Mouse (Mus musculus): ENCODE results near the gene Rab40c.

GRCm38 (mm10) chr17:25947576-25947975 lies 28.0 kb upstream of the Rab40c start:
- TF ChIP-seq CTCF (IDR thresholded peaks at IDR 0.05; ENCODE audit: extremely low read depth, insufficient read length, insufficient replicate concordance, low read depth, low read length) (no peak), POLR2A (IDR thresholded peaks at IDR 0.05; ENCODE audit: low read depth, low read length) (no peak)
